ENCODE assay signal across 19 mouse cellular contexts in genomic region chr7:30053591-30053990, GRCm38 (mm10). TPM values are rescaled to one million over a fixed set of nuclear protein-coding genes. Genes with fewer than 3 reads are reported as not detected.
DNase-seq lines count a peak whose midpoint lies in the region; ATAC-seq and TF ChIP-seq lines count a peak whose summit lies in the region.
"Had no signal": no experiment of that assay in that cellular context is flagged by ENCODE, and none has a peak within 500 bp of the region (broad histone marks: within the 10 kb centered on the region; RNA-seq: fewer than 3 reads in every experiment).

No protein-coding gene starts in this region.

- no peak overlapping the region for H3K4me2 ChIP-seq in heart, embryonic 13.5 days
- H3K4me2 ChIP-seq in heart, embryonic 12.5 days: no peak overlapping the region
- no peak overlapping the region for H3K4me2 ChIP-seq in lung, embryonic 14.5 days
- H3K4me2 ChIP-seq in embryonic facial prominence, embryonic 12.5 days (replicated peaks): no peak overlapping the region
- H3K4me2 ChIP-seq in hindbrain, embryonic 11.5 days (replicated peaks; ENCODE audit: low read depth, low read length): no peak overlapping the region
- H3K4me2 ChIP-seq: forebrain, embryonic 15.5 days; lung, embryonic 15.5 days; midbrain, embryonic 15.5 days; neural tube, embryonic 12.5 days had no signal

- TF ChIP-seq CTCF in lung, embryonic 14.5 days (IDR thresholded peaks at IDR 0.05; ENCODE audit: low read depth): no peak
- TF ChIP-seq CTCF in lung, adult 2 months (IDR thresholded peaks at IDR 0.05; ENCODE audit: insufficient read depth, low read length): no peak
- TF ChIP-seq CTCF in thymus, adult 2 months (IDR thresholded peaks at IDR 0.05; ENCODE audit: borderline replicate concordance, control insufficient read depth, extremely low read depth, insufficient read depth, low read length, poor library complexity): no peak

- no peaks in the 10 kb centered on the region for H3K9me3 ChIP-seq in heart, embryonic 13.5 days
- no peaks in the 10 kb centered on the region for H3K9me3 ChIP-seq in heart, embryonic 12.5 days (replicated peaks)
- no peaks in the 10 kb centered on the region for H3K9me3 ChIP-seq in lung, embryonic 14.5 days (ENCODE audit: low read depth, low read length)
- H3K9me3 ChIP-seq in embryonic facial prominence, embryonic 12.5 days: no peaks in the 10 kb centered on the region
- H3K9me3 ChIP-seq in hindbrain, embryonic 11.5 days (ENCODE audit: control insufficient read depth, low read length): no peaks in the 10 kb centered on the region
- H3K9me3 ChIP-seq: forebrain, embryonic 15.5 days; lung, embryonic 15.5 days; midbrain, embryonic 15.5 days; neural tube, embryonic 12.5 days had no signal

- peak; percentile 54 for DNase-seq in lung, embryonic 14.5 days
- no peak for DNase-seq in lung, adult 2 months
- no peak for DNase-seq in adrenal gland, adult 18-20 months (ENCODE audit: low spot score in 2 of 2)
- DNase-seq in hindbrain, embryonic 11.5 days (ENCODE audit: low spot score): no peak
- no peak for DNase-seq in thymus, adult 2 months
- DNase-seq: adrenal gland, postnatal 25 days; cerebellum, adult 9-10 months; heart, adult 18-20 months; heart, postnatal 4 days; layer of hippocampus, postnatal 36 days; liver; right cerebral cortex, postnatal 25 days had no signal

- peaks cover 18% of the 10 kb centered on the region for H3K4me1 ChIP-seq in heart, embryonic 13.5 days
- H3K4me1 ChIP-seq in heart, embryonic 12.5 days (replicated peaks): peaks cover 8% of the 10 kb centered on the region
- H3K4me1 ChIP-seq in lung, embryonic 14.5 days (ENCODE audit: insufficient read depth): peaks cover 8% of the 10 kb centered on the region
- no peaks in the 10 kb centered on the region; the same call in 1 of the 2 replicates for H3K4me1 ChIP-seq in lung, adult 2 months (ENCODE audit: control insufficient read depth, insufficient read depth, low read length)
- peaks cover 9% of the 10 kb centered on the region; the same call in 1 of the 2 replicates for H3K4me1 ChIP-seq in embryonic facial prominence, embryonic 12.5 days
- 0 out of 2 replicates have a peak, but pooled peaks cover 2% of the 10 kb centered on the region for H3K4me1 ChIP-seq in hindbrain, embryonic 11.5 days (replicated peaks; ENCODE audit: control insufficient read depth, insufficient read depth, low read length)
- H3K4me1 ChIP-seq in thymus, adult 2 months (replicated peaks; ENCODE audit: control insufficient read depth, insufficient read depth, low read length): 0 out of 2 replicates have a peak, but pooled peaks cover 3% of the 10 kb centered on the region

- no peak for TF ChIP-seq POLR2A in lung, adult 2 months (IDR thresholded peaks at IDR 0.05; ENCODE audit: borderline replicate concordance, extremely low read depth, low read depth, low read length)
- no peak for TF ChIP-seq POLR2A in thymus, adult 2 months (IDR thresholded peaks at IDR 0.05; ENCODE audit: control insufficient read depth, extremely low read depth, insufficient read depth, low read length, poor library complexity)

- no peak overlapping the region for H3K4me3 ChIP-seq in heart, embryonic 13.5 days
- H3K4me3 ChIP-seq in heart, embryonic 12.5 days: no peak overlapping the region
- no peak overlapping the region for H3K4me3 ChIP-seq in lung, embryonic 14.5 days (ENCODE audit: low read depth, low read length)
- H3K4me3 ChIP-seq in lung, adult 2 months (replicated peaks; ENCODE audit: extremely low read depth, low read depth, low read length): no peak overlapping the region
- no peak overlapping the region for H3K4me3 ChIP-seq in embryonic facial prominence, embryonic 12.5 days
- H3K4me3 ChIP-seq in hindbrain, embryonic 11.5 days (ENCODE audit: low read depth, low read length): no peak overlapping the region
- no peak overlapping the region for H3K4me3 ChIP-seq in thymus, adult 2 months (ENCODE audit: control insufficient read depth, insufficient read depth, low read length)
- H3K4me3 ChIP-seq: forebrain, embryonic 15.5 days; lung, embryonic 15.5 days; midbrain, embryonic 15.5 days; neural tube, embryonic 12.5 days had no signal

- ATAC-seq in heart, embryonic 13.5 days (ENCODE audit: extremely low read depth, insufficient number of reproducible peaks, low FRiP score, low TSS enrichment): no peak
- ATAC-seq in heart, embryonic 12.5 days (ENCODE audit: insufficient number of reproducible peaks, low FRiP score): no peak
- ATAC-seq in lung, embryonic 14.5 days (ENCODE audit: insufficient read depth): no peak
- no peak for ATAC-seq in embryonic facial prominence, embryonic 12.5 days (ENCODE audit: insufficient number of reproducible peaks, insufficient read depth, low FRiP score, low TSS enrichment)
- no peak for ATAC-seq in hindbrain, embryonic 11.5 days (ENCODE audit: low FRiP score)
- ATAC-seq: forebrain, embryonic 15.5 days; midbrain, embryonic 15.5 days had no signal

- 4% methylated on average over 3 of the region's 3 CpGs for WGBS in heart, embryonic 13.5 days
- 4% methylated on average over 3 of the region's 3 CpGs for WGBS in heart, embryonic 12.5 days
- WGBS in lung, embryonic 14.5 days: under 1% methylated on average over 3 of the region's 3 CpGs
- WGBS in lung, adult 2 months: 12% methylated on average over 3 of the region's 3 CpGs
- WGBS in embryonic facial prominence, embryonic 12.5 days: 12% methylated on average over 3 of the region's 3 CpGs
- WGBS in hindbrain, embryonic 11.5 days: 13% methylated on average over 3 of the region's 3 CpGs
- 35% methylated on average over 3 of the region's 3 CpGs for WGBS in thymus, adult 2 months

- peaks cover 32% of the 10 kb centered on the region for H3K36me3 ChIP-seq in heart, embryonic 13.5 days
- H3K36me3 ChIP-seq in heart, embryonic 12.5 days: peaks cover 25% of the 10 kb centered on the region
- H3K36me3 ChIP-seq in lung, embryonic 14.5 days (ENCODE audit: insufficient read depth): peaks cover 22% of the 10 kb centered on the region
- H3K36me3 ChIP-seq in embryonic facial prominence, embryonic 12.5 days: peaks cover 26% of the 10 kb centered on the region
- peaks cover 2% of the 10 kb centered on the region; the same call in 1 of the 2 replicates for H3K36me3 ChIP-seq in hindbrain, embryonic 11.5 days (ENCODE audit: control insufficient read depth, insufficient read depth, low read length)
- H3K36me3 ChIP-seq in thymus, adult 2 months (ENCODE audit: control insufficient read depth, insufficient read depth, low read length): peaks cover 9% of the 10 kb centered on the region

- H3K27ac ChIP-seq in heart, embryonic 13.5 days (replicated peaks): no peak overlapping the region
- no peak overlapping the region for H3K27ac ChIP-seq in heart, embryonic 12.5 days (ENCODE audit: poor library complexity, severe bottlenecking)
- H3K27ac ChIP-seq in lung, embryonic 14.5 days (ENCODE audit: low read depth): no peak overlapping the region
- H3K27ac ChIP-seq in embryonic facial prominence, embryonic 12.5 days: peak overlapping the region; percentile 70; the same call in 1 of the 2 replicates
- H3K27ac ChIP-seq in hindbrain, embryonic 11.5 days (ENCODE audit: low read depth, low read length): no peak overlapping the region
- H3K27ac ChIP-seq in thymus, adult 2 months (ENCODE audit: control insufficient read depth, insufficient read depth, low read length): no peak overlapping the region
- H3K27ac ChIP-seq: forebrain, embryonic 15.5 days; lung, embryonic 15.5 days; midbrain, embryonic 15.5 days; neural tube, embryonic 12.5 days had no signal

- H3K9ac ChIP-seq in heart, embryonic 13.5 days: peak overlapping the region; percentile 52; the same call in 1 of the 2 replicates
- no peak overlapping the region for H3K9ac ChIP-seq in heart, embryonic 12.5 days
- peak overlapping the region; percentile 9; the same call in 1 of the 2 replicates for H3K9ac ChIP-seq in lung, embryonic 14.5 days
- no peak overlapping the region for H3K9ac ChIP-seq in embryonic facial prominence, embryonic 12.5 days
- no peak overlapping the region for H3K9ac ChIP-seq in hindbrain, embryonic 11.5 days (ENCODE audit: low read depth, low read length)
- H3K9ac ChIP-seq: forebrain, embryonic 15.5 days; lung, embryonic 15.5 days; midbrain, embryonic 15.5 days; neural tube, embryonic 12.5 days had no signal

- H3K27me3 ChIP-seq in heart, embryonic 13.5 days (replicated peaks): no peaks in the 10 kb centered on the region
- no peaks in the 10 kb centered on the region for H3K27me3 ChIP-seq in heart, embryonic 12.5 days (replicated peaks)
- H3K27me3 ChIP-seq in lung, embryonic 14.5 days (ENCODE audit: insufficient read depth, low read length): no peaks in the 10 kb centered on the region
- H3K27me3 ChIP-seq in embryonic facial prominence, embryonic 12.5 days: no peaks in the 10 kb centered on the region
- no peaks in the 10 kb centered on the region for H3K27me3 ChIP-seq in hindbrain, embryonic 11.5 days (ENCODE audit: control insufficient read depth, insufficient read depth, low read length)
- H3K27me3 ChIP-seq in thymus, adult 2 months (ENCODE audit: control insufficient read depth, insufficient read depth, low read length): no peaks in the 10 kb centered on the region
- H3K27me3 ChIP-seq: forebrain, embryonic 15.5 days; lung, embryonic 15.5 days; midbrain, embryonic 15.5 days; neural tube, embryonic 12.5 days had no signal

RNA-seq across cellular contexts. Expression of gene Zfp14, which starts 2.4 kb away (rescaled TPM):
- polyA plus RNA-seq in heart, embryonic 13.5 days (2015; fragmentation: Nextera tagmentation; extraction: Ambion mirVana): 2.5 and 4.0 TPM in 2 replicates
- polyA plus RNA-seq in heart, embryonic 12.5 days (2016; fragmentation: Nextera tagmentation; extraction: Ambion mirVana): 3.1 and 3.4 TPM in 2 replicates
- 3.8 and 4.2 TPM in 2 replicates for polyA plus RNA-seq in lung, embryonic 14.5 days (2014; fragmentation: Nextera tagmentation; extraction: Ambion mirVana)
- polyA plus RNA-seq in lung, adult 2 months (2012; rRNA removed): 3.6 and 4.9 TPM in 2 replicates
- 5.7 and 6.3 TPM in 2 replicates for polyA plus RNA-seq in embryonic facial prominence, embryonic 12.5 days (2016; fragmentation: Nextera tagmentation; extraction: Ambion mirVana)
- 1 to 10 TPM; 3.0 TPM for total RNA-seq in adrenal gland, adult 18-20 months (2021)
- 5.6 and 7.6 TPM in 2 replicates for polyA plus RNA-seq in hindbrain, embryonic 11.5 days (2014; fragmentation: Nextera tagmentation; extraction: Ambion mirVana)
- polyA plus RNA-seq in thymus, adult 2 months (2012; rRNA removed): 2.2 and 3.3 TPM in 2 replicates

RNA-seq across cellular contexts. Expression of gene Zfp82, which starts 19.1 kb away (rescaled TPM):
- 4.2 and 4.6 TPM in 2 replicates for polyA plus RNA-seq in heart, embryonic 13.5 days (2015; fragmentation: Nextera tagmentation; extraction: Ambion mirVana)
- polyA plus RNA-seq in heart, embryonic 12.5 days (2016; fragmentation: Nextera tagmentation; extraction: Ambion mirVana): 2.5 and 2.9 TPM in 2 replicates
- 4.5 and 5.1 TPM in 2 replicates for polyA plus RNA-seq in lung, embryonic 14.5 days (2014; fragmentation: Nextera tagmentation; extraction: Ambion mirVana)
- polyA plus RNA-seq in lung, adult 2 months (2012; rRNA removed): 0.31 and 1.0 TPM in 2 replicates
- polyA plus RNA-seq in embryonic facial prominence, embryonic 12.5 days (2016; fragmentation: Nextera tagmentation; extraction: Ambion mirVana): 5.2 and 7.7 TPM in 2 replicates
- 1 to 10 TPM; 2.0 to 2.3 TPM for total RNA-seq in adrenal gland, adult 18-20 months (2021)
- 8.3 and 8.6 TPM in 2 replicates for polyA plus RNA-seq in hindbrain, embryonic 11.5 days (2014; fragmentation: Nextera tagmentation; extraction: Ambion mirVana)
- 1.5 and 1.7 TPM in 2 replicates for polyA plus RNA-seq in thymus, adult 2 months (2012; rRNA removed)

RNA-seq across cellular contexts. Expression of gene Gm26920, which starts 36.6 kb away (rescaled TPM):
- 0.29 TPM in 1 of 2 replicates, not detected in the other for polyA plus RNA-seq in heart, embryonic 13.5 days (2015; fragmentation: Nextera tagmentation; extraction: Ambion mirVana)
- 1.5 and 1.7 TPM in 2 replicates for polyA plus RNA-seq in heart, embryonic 12.5 days (2016; fragmentation: Nextera tagmentation; extraction: Ambion mirVana)
- 1.7 and 2.0 TPM in 2 replicates for polyA plus RNA-seq in lung, embryonic 14.5 days (2014; fragmentation: Nextera tagmentation; extraction: Ambion mirVana)
- not detected in 2 replicates for polyA plus RNA-seq in lung, adult 2 months (2012; rRNA removed)
- polyA plus RNA-seq in embryonic facial prominence, embryonic 12.5 days (2016; fragmentation: Nextera tagmentation; extraction: Ambion mirVana): 3.3 and 4.4 TPM in 2 replicates
- not detected for total RNA-seq in adrenal gland, adult 18-20 months (2021)
- 0.89 and 1.7 TPM in 2 replicates for polyA plus RNA-seq in hindbrain, embryonic 11.5 days (2014; fragmentation: Nextera tagmentation; extraction: Ambion mirVana)
- not detected in 2 replicates for polyA plus RNA-seq in thymus, adult 2 months (2012; rRNA removed)
- total RNA-seq: adrenal gland, postnatal 25 days; heart, adult 18-20 months had no signal

RNA-seq across cellular contexts. Expression of gene Zfp566, which starts 36.7 kb away (rescaled TPM):
- polyA plus RNA-seq in heart, embryonic 13.5 days (2015; fragmentation: Nextera tagmentation; extraction: Ambion mirVana): 4.7 and 6.0 TPM in 2 replicates
- 5.8 and 6.1 TPM in 2 replicates for polyA plus RNA-seq in heart, embryonic 12.5 days (2016; fragmentation: Nextera tagmentation; extraction: Ambion mirVana)
- 10.3 and 10.9 TPM in 2 replicates for polyA plus RNA-seq in lung, embryonic 14.5 days (2014; fragmentation: Nextera tagmentation; extraction: Ambion mirVana)
- polyA plus RNA-seq in lung, adult 2 months (2012; rRNA removed): 1.1 and 1.2 TPM in 2 replicates
- polyA plus RNA-seq in embryonic facial prominence, embryonic 12.5 days (2016; fragmentation: Nextera tagmentation; extraction: Ambion mirVana): 16.3 and 19.5 TPM in 2 replicates
- 1 to 10 TPM; 2.9 to 4.1 TPM for total RNA-seq in adrenal gland, adult 18-20 months (2021)
- 14.6 and 15.6 TPM in 2 replicates for polyA plus RNA-seq in hindbrain, embryonic 11.5 days (2014; fragmentation: Nextera tagmentation; extraction: Ambion mirVana)
- 4.4 and 6.8 TPM in 2 replicates for polyA plus RNA-seq in thymus, adult 2 months (2012; rRNA removed)

RNA-seq across cellular contexts. Expression of gene Zfp260, which starts 41.0 kb away (rescaled TPM):
- 70.2 and 76.4 TPM in 2 replicates for polyA plus RNA-seq in heart, embryonic 13.5 days (2015; fragmentation: Nextera tagmentation; extraction: Ambion mirVana)
- 90.8 and 93.5 TPM in 2 replicates for polyA plus RNA-seq in heart, embryonic 12.5 days (2016; fragmentation: Nextera tagmentation; extraction: Ambion mirVana)
- polyA plus RNA-seq in lung, embryonic 14.5 days (2014; fragmentation: Nextera tagmentation; extraction: Ambion mirVana): 120 and 128 TPM in 2 replicates
- 11.4 and 17.6 TPM in 2 replicates for polyA plus RNA-seq in lung, adult 2 months (2012; rRNA removed)
- polyA plus RNA-seq in embryonic facial prominence, embryonic 12.5 days (2016; fragmentation: Nextera tagmentation; extraction: Ambion mirVana): 148 and 151 TPM in 2 replicates
- 10 to 100 TPM; 38.4 to 45.1 TPM for total RNA-seq in adrenal gland, adult 18-20 months (2021)
- polyA plus RNA-seq in hindbrain, embryonic 11.5 days (2014; fragmentation: Nextera tagmentation; extraction: Ambion mirVana): 128 and 132 TPM in 2 replicates
- polyA plus RNA-seq in thymus, adult 2 months (2012; rRNA removed): 30.6 and 36.4 TPM in 2 replicates

Comparison
In these comparisons a context has a peak if more than half of its experiments do, and no peak if none do; other contexts are left out.
1. H3K9ac ChIP-seq: peak in heart, embryonic 13.5 days (single experiment) and lung, embryonic 14.5 days (single experiment); none in heart, embryonic 12.5 days (single experiment), embryonic facial prominence, embryonic 12.5 days (single experiment) and hindbrain, embryonic 11.5 days (single experiment).